Mouse (Mus musculus): ENCODE data around the gene Pink1. TPM values are rescaled to one million over a fixed set of nuclear protein-coding genes. Genes with fewer than 3 reads are reported as not detected.
"Not testable (repeated sequence)": the region's sequence is repeated elsewhere in the genome, so short reads cannot be mapped to it uniquely, and the experiment has no call there.

Gene Pink1
- polyA plus RNA-seq, 2 experiments = 14.3 to 19.2 TPM

DNA sequence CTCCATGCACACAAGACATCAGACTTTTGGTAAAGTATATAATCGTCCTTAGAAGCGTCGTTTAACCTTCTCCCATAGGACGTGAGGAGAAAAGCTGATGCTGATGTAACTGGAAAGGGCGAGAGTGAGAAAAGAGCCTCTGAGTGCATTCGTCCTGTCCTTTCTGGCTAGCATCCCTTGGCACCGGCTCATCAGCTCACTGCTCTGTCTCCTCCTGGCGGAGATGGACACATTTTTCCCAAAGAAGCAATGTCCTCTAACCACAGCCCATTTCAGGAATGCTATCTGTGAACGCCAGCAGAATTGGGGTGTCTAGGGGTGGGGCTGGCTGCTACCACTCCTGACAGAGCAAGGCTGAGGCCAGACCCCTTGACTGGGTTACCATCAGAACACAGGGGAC is 5.5 kb upstream of the Pink1 start:
- no peak for DNase-seq (ENCODE audit: low read depth in 3 of 3, low spot score in 3 of 3)
- Histone ChIP-seq H3K4me2 (ENCODE audit: low read depth) (no peak overlapping the region), H3K4me1 (replicated peaks; ENCODE audit: control insufficient read depth in 2 of 2, insufficient read depth in 2 of 2, low read length in 1 of 2) (peaks cover 1 to 4% of the 10 kb centered on the region in 2 experiments; a peak in 1 of 4 replicates), H3K9me3 (ENCODE audit: control insufficient read depth, low read length) (no peaks in the 10 kb centered on the region), H3K4me3 (ENCODE audit: insufficient read depth in 1 of 2, low read depth in 2 of 2, low read length in 2 of 2) (no peak overlapping the region), H3K27ac (no peak overlapping the region), H3K9ac (replicated peaks) (no peak overlapping the region), H3K36me3 (replicated peaks; ENCODE audit: control insufficient read depth, insufficient read depth, low read depth) (no peaks in the 10 kb centered on the region), H3K27me3 (ENCODE audit: control insufficient read depth, insufficient read depth, low read length) (no peaks in the 10 kb centered on the region)
- 65% methylated on average over 9 of the region's 9 CpGs for WGBS (ENCODE audit: insufficient replicate concordance)
- ATAC-seq (ENCODE audit: insufficient read depth) = no peak
- TF ChIP-seq EP300 (IDR thresholded peaks at IDR 0.05; ENCODE audit: low read depth) = no peak
- no peak for TF ChIP-seq CTCF (IDR thresholded peaks at IDR 0.05; ENCODE audit: low read depth)

DNA sequence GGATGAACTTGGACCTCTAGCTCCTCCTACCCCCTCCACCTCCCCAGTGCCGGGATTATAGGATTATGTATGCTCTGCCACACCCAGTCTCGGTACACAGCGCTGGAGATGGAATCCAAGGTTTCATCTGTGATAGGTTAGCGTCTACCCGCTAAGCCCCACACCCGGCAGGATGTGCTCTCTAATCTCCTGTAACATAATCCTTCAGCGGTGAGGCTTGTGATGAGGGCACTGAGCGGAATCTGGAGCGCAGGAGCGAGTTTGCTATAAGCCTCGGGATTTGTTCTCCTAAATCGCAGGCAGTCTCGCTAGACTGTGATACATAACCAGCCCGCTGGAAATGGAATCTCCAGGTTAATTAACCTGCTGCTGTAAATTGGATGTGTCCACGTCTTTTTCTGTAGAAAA is 4.2 kb upstream of the Pink1 start:
- ATAC-seq (ENCODE audit: insufficient read depth) = no peak
- Histone ChIP-seq H3K4me1 (replicated peaks; ENCODE audit: control insufficient read depth in 2 of 2, insufficient read depth in 2 of 2, low read length in 1 of 2) (peaks cover 6 to 9% of the 10 kb centered on the region in 2 experiments), H3K27ac (no peak overlapping the region), H3K9me3 (ENCODE audit: control insufficient read depth, low read length) (no peaks in the 10 kb centered on the region), H3K4me2 (ENCODE audit: low read depth) (no peak overlapping the region), H3K9ac (replicated peaks) (no peak overlapping the region), H3K27me3 (ENCODE audit: control insufficient read depth, insufficient read depth, low read length) (no peaks in the 10 kb centered on the region), H3K4me3 (ENCODE audit: insufficient read depth in 1 of 2, low read depth in 2 of 2, low read length in 2 of 2) (no peak overlapping the region), H3K36me3 (replicated peaks; ENCODE audit: control insufficient read depth, insufficient read depth, low read depth) (no peaks in the 10 kb centered on the region)
- DNase-seq (ENCODE audit: low read depth in 3 of 3, low spot score in 3 of 3) = no peak
- WGBS (ENCODE audit: insufficient replicate concordance) = 32% methylated on average over 15 of the region's 15 CpGs
- TF ChIP-seq CTCF (IDR thresholded peaks at IDR 0.05; ENCODE audit: low read depth) (no peak), EP300 (IDR thresholded peaks at IDR 0.05; ENCODE audit: low read depth) (no peak)

DNA sequence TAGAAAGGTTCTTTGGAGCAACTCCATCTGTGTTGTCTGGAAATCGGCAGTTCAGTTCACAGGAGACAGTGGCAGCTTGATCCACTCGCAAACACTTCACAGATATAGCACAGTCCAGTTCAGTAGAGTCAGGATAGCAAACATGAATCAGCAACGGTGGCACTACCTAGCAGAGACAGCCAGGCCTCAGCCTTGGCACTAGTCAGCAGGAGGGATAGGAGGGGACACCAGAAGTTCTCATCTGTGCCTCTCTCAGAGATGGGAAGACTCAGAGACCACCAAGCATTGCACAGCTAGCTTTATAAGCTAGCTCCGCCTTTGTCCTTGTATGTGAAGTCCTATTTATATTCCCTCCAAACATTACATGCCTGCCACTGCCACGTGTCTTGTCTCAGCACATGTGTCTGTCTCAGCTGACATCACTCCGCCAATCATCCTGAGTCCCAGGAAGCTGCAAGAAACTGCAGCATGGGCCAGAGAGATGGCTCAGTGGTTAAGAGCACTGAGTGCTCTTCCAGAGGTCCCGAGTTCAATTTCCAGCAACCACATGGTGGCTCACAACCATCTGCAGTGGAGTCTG is 1.9 kb upstream of the Pink1 start:
- 48% methylated on average over 7 of the region's 7 CpGs for WGBS (ENCODE audit: insufficient replicate concordance)
- ATAC-seq (ENCODE audit: insufficient read depth) (peak; percentile 19; the same call in 1 of the 2 replicates), DNase-seq (ENCODE audit: low read depth in 3 of 3, low spot score in 3 of 3) (no peak)
- no peaks in the 10 kb centered on the region for H3K9me3 ChIP-seq (ENCODE audit: control insufficient read depth, low read length)
- TF ChIP-seq EP300 (IDR thresholded peaks at IDR 0.05; ENCODE audit: low read depth) = no peak
- no peak; the same call in 1 of the 2 replicates for TF ChIP-seq CTCF (IDR thresholded peaks at IDR 0.05; ENCODE audit: low read depth)
- H3K4me2 ChIP-seq (ENCODE audit: low read depth) = peak overlapping the region; percentile 57
- peak overlapping the region; percentile 67 for H3K27ac ChIP-seq
- H3K27me3 ChIP-seq (ENCODE audit: control insufficient read depth, insufficient read depth, low read length) = no peaks in the 10 kb centered on the region
- H3K9ac ChIP-seq (replicated peaks) = peak overlapping the region; percentile 53
- no peaks in the 10 kb centered on the region for H3K36me3 ChIP-seq (replicated peaks; ENCODE audit: control insufficient read depth, insufficient read depth, low read depth)
- peaks cover 9 to 12% of the 10 kb centered on the region in 2 experiments for H3K4me1 ChIP-seq (replicated peaks; ENCODE audit: control insufficient read depth in 2 of 2, insufficient read depth in 2 of 2, low read length in 1 of 2)
- H3K4me3 ChIP-seq (ENCODE audit: insufficient read depth in 1 of 2, low read depth in 2 of 2, low read length in 2 of 2) = peak overlapping the region; percentile 45 to 62

DNA sequence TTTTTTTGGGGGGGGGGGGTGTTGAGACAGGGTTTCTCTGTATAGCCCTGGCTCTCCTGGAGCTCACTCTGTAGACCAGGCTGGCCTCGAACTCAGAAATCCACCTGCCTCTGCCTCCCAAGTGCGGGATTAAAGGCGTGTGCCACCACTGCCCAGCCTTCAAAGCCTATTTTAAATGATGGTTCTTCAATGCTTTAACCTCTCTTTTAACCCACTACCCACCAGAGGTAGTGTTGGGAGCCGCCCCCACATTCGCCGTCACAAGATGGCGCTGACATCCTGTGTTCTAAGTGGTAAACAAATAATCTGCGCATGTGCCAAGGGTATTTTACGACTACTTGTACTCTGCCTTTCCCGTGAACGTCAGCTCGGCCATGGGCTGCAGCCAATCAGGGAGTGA is 1.0 kb upstream of the Pink1 start:
- not testable (repeated sequence) for DNase-seq (ENCODE audit: low read depth in 3 of 3, low spot score in 3 of 3); H3K4me2 ChIP-seq (ENCODE audit: low read depth); H3K4me3 ChIP-seq (ENCODE audit: insufficient read depth in 1 of 2, low read depth in 2 of 2, low read length in 2 of 2); H3K36me3 ChIP-seq (replicated peaks; ENCODE audit: control insufficient read depth, insufficient read depth, low read depth); H3K27me3 ChIP-seq (ENCODE audit: control insufficient read depth, insufficient read depth, low read length); H3K9me3 ChIP-seq (ENCODE audit: control insufficient read depth, low read length); H3K9ac ChIP-seq (replicated peaks)
- WGBS (ENCODE audit: insufficient replicate concordance) = 44% methylated on average over 7 of the region's 12 CpGs
- peak; percentile 3; the same call in 1 of the 2 replicates for ATAC-seq (ENCODE audit: insufficient read depth)
- peaks cover 9 to 12% of the 10 kb centered on the region in 2 experiments for H3K4me1 ChIP-seq (replicated peaks; ENCODE audit: control insufficient read depth in 2 of 2, insufficient read depth in 2 of 2, low read length in 1 of 2)
- peak overlapping the region; percentile 89 for H3K27ac ChIP-seq

DNA sequence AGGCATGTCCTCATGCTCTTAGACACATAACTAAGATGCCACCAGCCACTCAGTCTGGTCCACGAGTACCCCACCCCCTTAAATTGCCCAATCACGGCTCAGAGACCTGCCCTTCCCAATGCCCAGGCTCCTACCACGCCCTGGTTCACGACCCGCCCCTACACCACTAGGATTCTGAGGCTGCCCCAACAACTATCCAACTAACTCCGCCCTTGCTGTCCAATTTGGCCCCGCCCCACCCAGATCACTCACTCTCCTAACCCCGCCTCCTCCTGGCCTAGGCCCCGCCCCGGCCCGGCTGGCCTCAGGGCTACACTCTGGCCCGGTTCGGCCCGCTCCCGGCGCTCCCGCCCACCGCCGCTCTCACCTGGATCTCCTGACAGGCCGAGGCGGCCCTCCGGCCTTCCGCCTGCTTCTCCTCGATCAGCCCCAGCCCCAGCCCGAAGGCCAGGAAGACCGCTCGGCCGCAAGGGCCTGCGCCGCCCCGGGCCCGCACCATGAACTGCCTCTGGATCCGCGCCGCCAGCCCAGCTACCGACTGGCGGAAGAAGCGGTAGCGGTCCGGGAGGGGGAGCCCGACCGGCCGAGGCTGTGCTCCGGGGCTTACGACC is 536 bp downstream of the Pink1 start:
- peak overlapping the region; percentile 72 to 96 for H3K4me3 ChIP-seq (ENCODE audit: insufficient read depth in 1 of 2, low read depth in 2 of 2, low read length in 2 of 2)
- no peaks in the 10 kb centered on the region for H3K27me3 ChIP-seq (ENCODE audit: control insufficient read depth, insufficient read depth, low read length)
- H3K9ac ChIP-seq (replicated peaks) = peak overlapping the region; percentile 95
- TF ChIP-seq EP300 (IDR thresholded peaks at IDR 0.05; ENCODE audit: low read depth) = no peak
- no peak for TF ChIP-seq CTCF (IDR thresholded peaks at IDR 0.05; ENCODE audit: low read depth)
- ATAC-seq (ENCODE audit: insufficient read depth) (peak; percentile 88), DNase-seq (ENCODE audit: low read depth in 3 of 3, low spot score in 3 of 3) (peak; percentile 82 to 91 (median 83))
- no peaks in the 10 kb centered on the region for H3K9me3 ChIP-seq (ENCODE audit: control insufficient read depth, low read length)
- H3K4me2 ChIP-seq (ENCODE audit: low read depth) = peak overlapping the region; percentile 74
- peak overlapping the region; percentile 89 for H3K27ac ChIP-seq
- WGBS (ENCODE audit: insufficient replicate concordance) = under 1% methylated on average over 45 of the region's 45 CpGs
- H3K4me1 ChIP-seq (replicated peaks; ENCODE audit: control insufficient read depth in 2 of 2, insufficient read depth in 2 of 2, low read length in 1 of 2) = peaks cover 9 to 12% of the 10 kb centered on the region in 2 experiments
- H3K36me3 ChIP-seq (replicated peaks; ENCODE audit: control insufficient read depth, insufficient read depth, low read depth) = no peaks in the 10 kb centered on the region

Measured in liver, embryonic 14.5 days (tissue).